Mouse (Mus musculus) adrenal gland, adult (tissue): ENCODE results near the gene Ccdc28a.
A peak's percentile ranks its signal among the peaks of the same experiment; 100 is the strongest.

Experiments
- DNase-seq, 2 experiments: peaks; one replicate each; pipeline ENCODE4 v3.0.0; 2022 to 2023; ENCODE audit warnings: low spot score in 1 of 2; ENCODE audit not compliant: inconsistent age in 2 of 2

The Ccdc28a gene

DNA sequence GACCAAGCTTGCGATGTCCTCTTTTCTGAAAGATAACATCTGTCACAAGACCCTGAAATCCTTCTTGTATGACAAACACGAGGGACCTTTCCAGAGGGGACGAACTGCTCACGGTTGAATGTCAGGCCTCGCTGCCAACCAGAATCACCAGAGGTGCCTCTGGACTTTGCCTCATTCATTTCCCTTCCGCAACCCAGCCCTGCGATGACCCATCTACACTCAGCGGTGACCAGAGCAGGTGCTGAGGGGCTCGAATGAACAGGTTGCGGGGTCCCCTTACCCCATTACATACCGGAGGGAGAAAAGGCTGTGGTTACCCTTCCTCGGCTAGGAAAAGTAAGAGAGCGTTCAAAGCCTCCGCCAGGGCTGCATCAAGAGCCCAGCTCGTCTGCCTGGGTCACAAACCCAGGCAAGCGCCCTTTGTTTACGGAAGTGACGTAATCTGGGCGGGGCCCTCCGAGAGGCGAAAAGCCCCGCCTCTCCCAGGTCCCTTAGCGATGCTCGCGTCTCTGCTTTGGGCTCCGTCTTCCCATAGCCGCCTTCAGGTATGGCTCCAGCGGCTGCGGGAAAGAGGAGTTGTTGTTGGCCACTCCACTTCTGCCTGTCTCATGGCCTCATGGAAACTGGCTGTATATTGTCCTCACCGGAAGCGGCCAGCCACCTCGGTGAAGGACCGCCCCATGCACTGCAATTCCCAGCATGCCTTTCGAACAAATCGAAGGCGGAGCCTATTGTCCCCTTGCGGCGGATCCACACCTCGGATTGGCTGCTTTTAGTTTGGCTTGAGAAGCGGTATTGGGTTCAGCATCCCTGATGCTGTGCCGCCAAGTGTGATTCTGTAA is at the start of gene Ccdc28a:
Gene Ccdc28a (minus strand): TSS at position 439 of the 842 bp plus-strand sequence.
- DNase-seq = peak; percentile 95 to 99

DNA sequence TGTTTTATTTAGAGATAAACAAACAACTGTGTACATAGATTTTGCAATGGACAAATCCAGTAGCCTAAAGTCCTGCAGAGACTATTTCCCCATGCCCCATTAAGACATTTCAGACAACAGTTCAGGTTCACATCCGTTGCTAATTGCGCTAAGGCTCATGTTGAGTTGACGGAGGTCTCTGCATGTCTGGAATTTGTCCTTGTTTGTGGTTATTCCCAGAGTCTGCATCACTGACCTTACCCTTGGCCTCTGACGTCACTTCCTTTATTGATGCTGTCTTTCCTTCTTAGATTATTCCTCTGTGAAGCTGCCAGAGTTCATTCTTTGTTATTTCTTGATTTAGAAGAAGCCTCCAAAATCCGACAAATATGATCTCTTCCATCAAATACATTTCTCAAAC is 49.2 kb upstream of the Ccdc28a start:
- DNase-seq = no peak

DNA sequence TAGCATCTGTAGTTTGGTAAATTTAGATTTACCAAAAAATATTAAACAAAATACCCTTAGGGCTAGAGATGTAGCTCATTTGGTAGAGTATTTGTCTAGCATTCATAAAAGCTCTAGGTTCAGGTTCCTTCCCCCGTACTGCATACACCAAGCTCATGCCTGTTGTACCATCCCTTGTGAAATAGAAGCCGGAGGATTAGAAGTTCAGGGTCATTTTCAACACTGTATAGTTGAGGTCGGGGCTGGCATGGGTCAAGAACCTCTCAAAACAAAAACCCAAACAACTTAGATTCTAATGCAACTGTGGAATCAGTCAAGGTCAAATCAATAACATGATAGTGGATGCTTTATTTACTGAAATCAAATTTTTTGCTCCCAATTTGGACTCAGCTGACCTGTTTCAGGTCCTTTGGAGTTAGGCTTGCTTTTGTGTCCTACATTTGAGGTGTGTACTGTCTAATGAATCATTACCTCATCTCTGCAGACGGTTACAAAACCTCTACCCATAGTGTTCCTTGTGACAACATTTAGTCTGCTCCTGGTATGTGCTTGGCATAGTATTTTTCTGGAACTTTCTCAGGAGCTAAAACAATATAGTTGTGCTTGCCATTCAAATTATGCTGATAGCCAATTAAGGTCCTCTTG is 41.4 kb upstream of the Ccdc28a start:
- DNase-seq = no peak

DNA sequence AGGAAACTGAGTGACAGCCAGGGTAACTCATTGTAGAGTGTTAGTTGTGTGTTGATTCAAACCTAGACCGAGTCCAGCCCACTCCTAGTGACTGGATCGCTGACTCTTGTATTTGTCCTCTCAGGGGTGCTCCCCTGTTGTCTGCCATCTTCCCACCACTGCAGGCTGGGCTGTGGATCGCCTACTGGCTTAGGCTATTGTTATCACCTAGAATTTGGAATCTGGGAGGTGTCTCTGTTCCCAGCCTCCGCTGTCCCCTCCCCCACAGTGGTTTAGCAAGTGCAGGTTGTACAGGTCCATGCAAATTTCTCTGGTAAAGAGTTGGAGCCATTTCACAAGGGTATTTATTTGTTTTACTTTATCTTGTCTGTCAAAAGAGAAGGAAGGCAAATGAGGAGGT is 16.5 kb upstream of the Ccdc28a start:
- no peak for DNase-seq

DNA sequence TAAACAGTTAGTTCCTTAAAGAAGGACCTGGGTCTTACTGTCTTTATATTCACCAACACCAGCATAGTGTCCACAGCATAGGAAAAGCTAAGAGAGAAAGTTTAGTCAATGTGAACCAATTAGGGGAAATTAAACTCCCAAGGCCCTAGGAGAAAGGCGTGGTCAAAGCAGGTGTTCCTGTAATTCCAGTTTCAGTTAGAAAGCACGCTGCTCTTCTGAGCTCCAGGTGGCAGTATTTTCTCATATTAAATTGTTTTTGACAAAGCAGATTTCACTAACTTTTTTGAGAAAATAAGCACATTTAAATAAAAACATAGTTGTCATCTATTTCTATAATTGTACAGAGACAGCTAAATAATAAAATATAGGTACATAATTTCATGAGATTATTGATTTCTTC is 8.8 kb upstream of the Ccdc28a start:
- DNase-seq = no peak

DNA sequence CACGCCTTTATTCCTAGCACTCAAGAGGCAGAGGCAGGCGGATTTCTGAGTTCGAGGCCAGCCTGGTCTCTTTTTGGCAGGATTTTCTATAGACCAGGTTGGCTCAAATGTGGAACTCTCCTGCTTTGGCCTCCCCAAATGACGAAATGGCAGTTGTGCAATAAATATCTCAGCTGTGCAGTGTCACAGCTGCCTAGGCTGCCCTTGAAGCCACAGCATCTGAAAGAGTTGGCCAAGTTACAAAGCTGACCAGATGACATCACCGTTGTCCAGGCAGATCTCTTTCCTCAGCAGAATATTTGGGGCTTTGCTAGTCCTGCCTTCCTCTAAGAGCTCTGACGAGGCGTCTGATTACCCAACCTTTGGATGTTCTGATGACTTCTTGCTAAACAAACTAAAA is 2.4 kb upstream of the Ccdc28a start:
- peak; percentile 71 to 88 for DNase-seq

DNA sequence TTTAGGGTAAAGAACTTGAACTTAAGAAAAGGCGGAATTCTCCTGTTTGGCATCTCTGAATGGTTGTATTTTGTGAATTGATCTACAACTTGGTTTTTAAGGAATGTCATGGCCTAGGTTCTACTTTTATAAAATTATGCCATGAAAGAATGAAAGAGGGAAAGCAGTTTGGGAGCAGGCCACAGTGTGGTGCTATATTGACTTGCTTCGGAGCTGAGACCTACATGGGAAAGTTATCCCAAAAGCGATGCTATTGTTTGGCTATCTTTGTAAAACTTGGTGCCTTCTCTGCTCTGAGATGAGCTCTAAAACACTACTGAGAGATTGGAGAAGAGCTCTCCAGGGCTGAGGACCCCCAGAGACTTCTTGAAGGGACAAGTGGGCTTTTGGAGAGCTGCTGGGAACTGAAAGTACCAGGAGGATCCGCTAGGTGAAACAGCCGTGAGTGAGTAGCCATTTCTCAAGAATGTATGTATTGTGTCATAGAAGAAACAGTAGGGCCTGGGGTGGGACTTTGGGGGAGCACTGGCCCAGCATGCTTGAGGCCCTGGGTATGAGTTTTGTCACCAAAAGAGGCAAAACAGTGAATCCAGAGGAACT is 1.6 kb upstream of the Ccdc28a start:
- peak in 1 of 2 experiments; percentile 7 for DNase-seq

DNA sequence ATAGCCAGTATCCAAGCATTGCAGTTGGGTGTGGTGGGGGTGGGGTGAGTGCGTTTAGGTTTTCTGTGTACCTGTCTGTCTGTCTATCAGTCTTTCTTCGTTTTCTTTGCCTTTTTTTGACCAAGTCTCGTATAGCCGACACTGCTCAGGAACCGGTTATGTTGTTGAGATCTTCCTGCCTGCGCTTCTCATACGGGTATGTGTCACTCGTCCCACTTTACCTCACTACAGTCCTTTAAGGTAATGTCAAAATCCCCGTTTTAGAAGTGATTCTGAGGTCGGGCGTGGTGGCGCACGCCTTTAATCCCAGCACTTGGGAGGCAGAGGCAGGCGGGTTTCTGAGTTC is 577 bp upstream of the Ccdc28a start:
- no peak for DNase-seq

DNA sequence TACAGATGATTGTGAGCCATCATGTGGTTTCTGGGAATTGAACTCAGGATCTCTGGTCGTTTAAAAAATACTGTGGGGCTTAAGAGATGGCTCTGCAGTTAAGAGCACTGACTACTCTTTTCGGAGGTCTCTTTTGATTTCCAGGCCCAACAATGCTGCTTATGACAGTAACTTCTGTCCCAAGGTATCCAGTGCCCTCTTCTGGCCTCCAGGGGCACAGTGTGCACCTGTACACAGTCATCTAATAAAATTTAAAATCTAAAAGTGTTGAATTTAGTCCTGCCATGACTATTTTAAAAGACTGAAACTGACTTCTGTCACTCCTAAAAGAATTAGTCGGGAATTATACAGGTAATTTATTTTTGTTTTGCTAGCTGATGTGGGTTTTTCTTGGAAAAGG is 907 bp downstream of the Ccdc28a start:
- DNase-seq = peak in 1 of 2 experiments; percentile 22

DNA sequence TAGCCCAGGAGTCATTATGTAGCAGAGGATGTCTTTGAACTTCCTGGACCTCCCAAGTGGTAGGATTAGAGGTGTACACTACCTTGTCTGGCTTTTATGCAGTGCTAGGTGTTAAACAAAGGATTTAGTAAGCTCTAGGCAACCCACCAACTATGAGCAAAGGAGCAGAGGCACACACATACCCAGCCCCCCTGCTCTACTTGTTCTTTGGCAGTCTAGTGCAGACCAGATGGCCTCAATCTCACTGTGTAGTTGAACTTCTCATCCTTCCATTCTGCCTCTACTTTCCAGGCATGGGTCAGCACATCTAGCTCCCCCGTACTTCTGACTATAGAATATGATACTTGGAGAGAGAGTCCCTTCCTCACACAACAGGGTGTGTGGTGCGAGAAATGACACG is 10.4 kb downstream of the Ccdc28a start:
- DNase-seq = no peak

DNA sequence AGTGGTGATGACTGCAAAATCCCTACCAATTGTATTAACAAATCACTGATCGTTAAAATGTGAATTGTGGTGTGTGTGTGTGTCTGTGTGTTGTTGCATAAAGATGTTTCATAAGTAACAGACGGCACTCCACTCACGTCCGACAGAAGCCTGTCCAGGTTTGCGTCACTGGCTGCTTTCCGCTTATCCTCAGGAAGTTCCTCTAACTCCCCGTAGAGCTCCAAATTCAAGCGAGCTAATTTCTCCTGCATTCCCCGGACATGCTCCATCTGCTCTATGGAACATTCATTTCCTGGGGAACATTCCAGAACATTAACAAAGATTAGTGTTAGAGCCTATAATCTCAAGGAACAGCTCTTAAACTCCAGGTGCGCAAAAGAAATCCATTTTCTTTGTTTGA is 15.4 kb downstream of the Ccdc28a start:
- DNase-seq = no peak

DNA sequence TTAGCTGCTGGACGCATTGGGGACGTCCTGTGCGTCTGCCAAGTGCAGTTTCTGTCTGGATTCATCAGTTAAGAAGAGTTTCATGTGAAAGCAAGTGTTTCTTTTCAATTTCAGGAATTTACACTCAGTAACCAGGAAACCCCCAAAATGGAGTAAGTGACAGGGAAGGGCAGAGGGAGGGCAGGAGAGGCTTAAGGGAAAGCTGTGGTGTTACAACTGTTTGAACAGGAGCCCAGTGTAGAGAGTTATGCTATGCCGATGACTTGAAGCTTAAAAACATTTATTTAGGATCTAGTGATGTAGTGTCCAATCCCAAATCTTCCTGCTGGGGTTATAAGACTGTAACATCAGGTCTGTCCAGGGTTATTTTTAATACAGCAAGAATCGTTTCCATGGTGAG is 20.7 kb downstream of the Ccdc28a start:
- no peak for DNase-seq

DNA sequence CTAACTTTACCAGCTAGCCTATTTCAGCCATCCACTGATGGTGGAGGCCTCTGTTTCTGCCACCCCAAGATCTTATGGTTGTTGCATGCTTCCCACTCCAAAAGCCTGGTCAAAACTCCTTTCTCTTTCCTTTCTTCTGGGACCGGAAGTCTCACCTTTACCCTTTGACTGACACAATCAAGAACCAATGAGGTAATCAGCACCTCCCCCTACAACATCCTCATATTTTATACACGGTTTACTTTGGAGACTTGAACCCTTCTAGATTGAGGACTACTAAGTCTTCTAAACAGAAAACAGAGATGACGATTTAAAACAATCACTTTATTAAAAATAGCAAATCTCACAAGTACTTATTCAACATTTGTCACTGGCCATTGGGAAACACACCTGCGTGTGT is 21.4 kb downstream of the Ccdc28a start:
- no peak for DNase-seq

DNA sequence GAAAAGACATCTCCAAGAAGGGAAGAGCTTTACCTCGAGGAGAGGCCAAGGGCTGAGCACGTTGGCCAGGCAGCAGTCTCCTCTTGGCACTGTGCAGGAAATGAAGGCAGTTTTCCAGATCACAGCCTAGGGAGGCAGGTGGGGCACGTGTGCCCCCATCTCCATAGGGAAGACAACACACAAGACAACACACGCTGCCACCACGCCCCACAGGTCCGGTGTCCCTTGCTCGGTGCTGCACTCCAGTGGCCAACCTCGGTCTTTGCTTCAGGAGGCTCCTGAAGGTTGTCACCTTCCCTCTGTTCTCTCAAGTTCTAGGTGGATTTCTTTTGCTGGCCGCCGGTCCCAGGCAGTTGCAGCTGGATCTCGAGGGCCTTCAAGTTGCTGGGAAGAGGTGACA is 24.1 kb downstream of the Ccdc28a start, which contains the start of gene Ect2l:
Gene Ect2l (minus strand): TSS at position 165 of the 400 bp plus-strand sequence.
- peak in 1 of 2 experiments; percentile 51 for DNase-seq

DNA sequence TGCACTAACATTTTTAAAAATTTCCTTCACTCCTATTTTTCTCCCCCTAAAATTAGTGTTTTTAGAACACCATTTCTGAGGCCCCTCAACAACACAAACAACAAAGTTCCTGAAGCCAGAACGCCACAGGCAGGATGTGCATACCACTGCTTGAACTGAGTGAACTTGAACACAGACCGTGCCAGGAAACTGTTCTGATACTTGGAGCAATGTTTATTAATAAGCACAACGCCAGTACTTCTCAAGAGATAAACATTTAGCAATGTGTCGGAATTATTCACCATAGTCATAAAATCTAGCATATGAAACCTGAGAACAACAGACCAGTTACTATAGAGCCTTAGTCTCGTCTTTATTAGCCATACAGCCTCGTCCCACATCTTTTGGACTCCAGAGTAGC is 24.7 kb downstream of the Ccdc28a start:
- no peak for DNase-seq

DNA sequence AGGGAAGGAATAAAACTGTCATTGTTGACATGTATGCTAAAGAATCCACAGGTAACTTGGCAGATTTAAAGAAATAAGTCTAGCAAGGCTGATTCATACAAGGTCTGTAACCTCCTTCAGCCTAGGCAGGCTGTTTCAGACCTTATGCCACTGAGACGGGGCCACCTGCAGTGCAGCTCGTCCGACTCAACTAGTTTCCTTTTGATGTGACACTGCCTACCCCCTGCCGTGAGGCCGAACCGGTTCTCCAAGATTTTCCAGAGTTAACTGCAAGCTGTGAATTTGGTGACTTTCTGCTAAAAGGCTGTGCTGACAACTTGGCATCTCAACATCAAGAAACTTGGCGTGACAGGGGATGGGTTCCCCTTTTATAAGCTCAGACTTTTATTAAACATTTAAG is 30.7 kb downstream of the Ccdc28a start:
- no peak for DNase-seq

DNA sequence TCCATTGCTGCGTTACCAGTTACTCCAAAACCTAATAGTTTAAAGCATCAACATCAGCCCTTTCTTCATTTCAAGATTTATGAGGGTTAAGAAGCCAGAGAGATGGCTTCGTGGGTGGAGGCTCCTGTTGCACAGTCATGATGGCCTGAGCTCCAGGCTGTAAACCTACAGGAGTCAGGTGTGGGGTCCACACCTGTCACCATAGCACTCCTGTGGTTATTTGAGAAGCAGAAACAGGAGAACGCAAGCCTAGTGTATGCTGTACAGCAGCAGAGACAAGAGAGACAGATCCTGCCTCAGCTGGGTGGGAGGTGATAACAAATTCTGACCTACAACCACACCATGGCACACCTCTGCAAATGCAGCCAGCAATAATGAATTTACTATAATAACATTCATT is 32.4 kb downstream of the Ccdc28a start:
- DNase-seq = no peak

DNA sequence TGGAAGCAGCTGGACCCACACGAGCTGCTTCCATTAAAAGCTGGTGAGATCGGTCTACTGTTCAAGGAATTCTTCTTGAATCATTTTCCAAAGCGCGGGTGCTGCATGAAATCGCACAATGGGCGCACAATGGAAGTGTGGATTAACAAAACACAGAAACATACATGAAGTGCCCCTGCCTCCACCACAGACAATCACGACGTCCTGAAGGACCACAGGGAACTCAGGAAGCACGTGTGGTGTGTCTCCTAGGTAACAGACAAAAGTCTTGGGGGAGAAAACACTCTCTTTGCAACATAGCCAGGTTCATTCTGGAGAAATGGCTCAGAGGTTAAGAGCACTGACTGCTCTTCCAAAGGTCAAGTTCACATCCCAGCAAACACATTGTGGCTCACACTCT is 34.1 kb downstream of the Ccdc28a start:
- DNase-seq = no peak

DNA sequence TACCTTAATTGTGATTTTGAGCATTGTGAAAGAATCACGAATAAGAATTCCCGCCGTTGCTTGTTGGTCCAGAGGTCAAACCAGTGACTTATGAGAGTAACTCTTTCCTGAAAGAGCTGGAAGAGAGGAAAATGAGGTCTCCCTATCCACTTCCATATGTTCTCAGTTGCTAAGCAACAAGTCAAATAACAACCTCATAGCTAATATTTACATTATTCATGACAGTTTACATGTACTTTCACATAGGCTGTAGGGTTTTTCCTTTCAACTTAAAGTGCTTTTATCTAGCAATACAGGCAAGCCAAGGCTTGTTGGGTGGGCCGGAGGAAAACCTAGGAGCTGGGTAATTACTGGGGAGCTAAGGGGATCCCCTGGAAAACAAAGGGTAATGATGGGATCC is 34.9 kb downstream of the Ccdc28a start:
- no peak for DNase-seq

DNA sequence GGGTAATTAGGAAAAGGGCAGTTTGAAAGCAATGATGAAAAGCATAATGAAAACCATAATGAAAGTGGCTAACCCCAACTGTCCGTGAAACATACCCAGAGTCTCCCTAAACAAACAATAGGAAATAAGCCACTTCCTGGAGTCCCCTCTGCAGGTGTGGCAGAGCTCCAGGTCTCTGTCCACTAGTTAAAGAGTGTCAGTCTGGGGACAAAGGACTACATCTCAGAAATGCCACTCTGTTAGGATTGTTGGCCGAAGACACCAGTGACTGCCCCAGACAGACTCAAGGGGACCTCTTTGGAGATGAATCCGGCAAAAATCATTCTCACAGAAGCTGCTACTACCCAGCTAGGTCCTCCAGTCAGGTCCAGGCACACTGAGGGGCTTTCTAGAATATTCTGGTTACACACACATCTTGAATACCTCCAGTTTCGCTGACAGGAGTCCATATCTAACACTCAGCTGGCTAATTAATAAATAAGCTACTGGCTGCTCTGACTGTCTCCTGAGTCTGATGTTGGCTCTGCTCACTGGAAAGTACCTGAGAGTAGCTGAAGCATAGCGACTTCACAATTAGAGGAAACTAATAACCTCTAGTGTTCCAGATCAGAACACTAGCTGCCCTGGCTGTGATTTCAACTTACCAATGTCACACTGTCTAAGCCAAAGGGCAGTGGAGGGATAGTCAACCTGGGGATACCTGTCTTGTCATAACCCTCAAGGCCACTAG is 36.3 kb downstream of the Ccdc28a start:
- DNase-seq = no peak

DNA sequence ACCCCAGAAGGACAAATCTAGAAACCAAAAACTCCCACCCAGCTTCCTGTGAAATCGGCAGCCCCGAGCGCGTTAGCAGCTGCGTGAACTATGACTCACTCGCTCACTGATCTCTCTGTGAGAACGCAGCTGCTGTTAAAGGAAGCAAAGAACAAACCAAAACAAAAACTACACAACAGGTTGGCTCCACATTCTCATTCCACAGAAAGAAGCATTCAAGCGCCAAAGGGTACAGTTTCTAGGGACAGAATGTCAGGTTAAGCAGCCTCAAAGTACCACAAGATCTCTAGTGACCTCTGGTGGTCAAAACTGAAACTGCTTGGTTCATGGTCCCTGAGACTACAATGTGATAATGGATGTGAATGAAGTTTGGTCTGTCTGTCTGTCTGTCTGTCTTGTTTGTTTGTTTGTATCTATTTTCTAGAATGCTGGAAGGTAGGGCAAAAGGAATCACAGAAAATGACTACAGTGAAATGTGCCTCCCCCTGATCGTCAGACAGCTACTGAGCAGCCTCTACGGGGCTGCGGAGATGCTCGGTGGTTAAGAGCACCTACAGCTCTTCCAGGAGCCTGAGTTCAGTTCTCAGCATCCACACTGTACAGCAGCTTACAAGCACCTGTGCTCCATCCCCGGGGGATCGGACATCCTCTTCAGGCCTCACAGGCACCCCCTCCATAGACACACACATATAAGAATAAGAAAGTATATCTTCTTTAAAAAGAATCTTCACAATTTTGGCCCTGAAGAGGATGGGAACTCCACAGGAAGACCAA is 37.4 kb downstream of the Ccdc28a start:
- peak; percentile 47 to 93 for DNase-seq
